Mouse (Mus musculus) bone marrow, adult 2 months (tissue): ENCODE measurements around the gene Med15.

Experiments
- CTCF ChIP-seq: fragments of 200-500 bp; IDR thresholded peaks from 2 replicates; pipeline ENCODE4 v1.5.1; 2011; ENCODE audit warnings: low read length, control low read depth; ENCODE audit not compliant: control insufficient read depth, insufficient read depth
- POLR2A ChIP-seq: fragments of 200-500 bp; IDR thresholded peaks from 2 replicates; pipeline ENCODE4 v1.6.1; 2011; ENCODE audit warnings: low read depth, mild to moderate bottlenecking, control low read depth, low read length, borderline replicate concordance; ENCODE audit not compliant: control insufficient read depth

- no peak for TF ChIP-seq POLR2A
- no peak for TF ChIP-seq CTCF
Measured at GRCm38 (mm10) chr16:17632580-17632979, 100.1 kb downstream of the Med15 start.
